Mouse (Mus musculus): ENCODE data around the gene Folr1.

DNA sequence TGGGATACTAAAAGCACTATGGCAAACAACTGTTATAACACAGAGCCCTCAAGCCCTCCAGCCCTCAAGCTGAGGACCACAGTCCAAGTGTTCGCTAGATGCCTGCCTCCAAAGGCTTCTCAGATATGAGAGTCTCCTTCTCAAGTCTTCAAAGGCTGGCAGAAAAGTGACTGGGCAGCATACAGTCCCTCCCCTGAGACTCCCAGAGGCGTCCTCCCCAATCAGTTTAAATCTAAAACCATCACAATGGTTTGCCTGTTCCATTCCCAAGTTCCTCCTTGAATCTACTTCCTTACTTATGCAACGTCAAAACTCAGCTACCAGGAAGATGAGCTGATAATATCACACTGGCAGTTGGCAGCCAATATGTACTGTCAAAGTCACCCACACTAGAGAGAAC, 7.2 kb downstream of the Folr1 start, which contains the start of gene Anapc15:
- TF ChIP-seq CTCF (IDR thresholded peaks at IDR 0.05; ENCODE audit: low read depth) (no peak), EP300 (IDR thresholded peaks at IDR 0.05; ENCODE audit: low read depth) (no peak)

Data from liver, postnatal 0 days (tissue).